ENCODE assay signal across 10 mouse cellular contexts in the genomic region with DNA sequence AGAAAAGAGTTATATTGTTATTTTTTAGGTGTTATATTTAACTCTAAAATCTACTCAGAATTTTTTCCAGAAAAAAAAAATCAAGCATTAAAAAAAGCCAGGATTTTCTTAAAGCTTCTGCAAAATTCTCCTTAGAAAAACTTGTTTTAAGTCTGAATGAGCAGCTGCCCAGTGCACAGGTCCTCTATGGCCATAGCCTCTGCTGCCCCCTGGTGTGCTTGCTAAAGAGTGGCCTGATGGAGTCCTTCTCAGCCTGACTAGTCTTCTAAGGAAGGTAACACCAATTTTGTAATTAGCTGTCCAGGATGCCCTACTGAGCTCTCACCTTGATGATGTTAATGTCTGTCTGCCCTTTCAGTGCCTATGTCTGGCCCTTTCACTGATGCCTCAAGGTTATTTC. TPM values are rescaled to one million over a fixed set of nuclear protein-coding genes. Genes with fewer than 3 reads are reported as not detected.
DNase-seq lines count a peak whose midpoint lies in the region; ATAC-seq and TF ChIP-seq lines count a peak whose summit lies in the region.
"Had no signal": no experiment of that assay in that cellular context is flagged by ENCODE, and none has a peak within 500 bp of the region (broad histone marks: within the 10 kb centered on the region; RNA-seq: fewer than 3 reads in every experiment).

No protein-coding gene starts in this region.

- no peaks in the 10 kb centered on the region for H3K4me1 ChIP-seq in hindbrain, postnatal 0 days (ENCODE audit: insufficient read depth, low read length)
- H3K4me1 ChIP-seq in hindbrain, embryonic 14.5 days (replicated peaks; ENCODE audit: control insufficient read depth, insufficient read depth, low read length) = no peaks in the 10 kb centered on the region
- peaks cover 4% of the 10 kb centered on the region; the same call in 1 of the 2 replicates for H3K4me1 ChIP-seq in spleen, adult 2 months (ENCODE audit: control insufficient read depth, insufficient read depth, insufficient read length)

- H3K4me3 ChIP-seq in hindbrain, postnatal 0 days (ENCODE audit: low read length) = no peak overlapping the region
- H3K4me3 ChIP-seq in hindbrain, embryonic 14.5 days (replicated peaks; ENCODE audit: low read length) = no peak overlapping the region
- H3K4me3 ChIP-seq in spleen, adult 2 months (ENCODE audit: extremely low read depth, insufficient read depth, insufficient read length) = no peak overlapping the region

- no peak for DNase-seq in hindbrain, postnatal 0 days (ENCODE audit: low spot score)
- DNase-seq in hindbrain, embryonic 14.5 days (ENCODE audit: low spot score) = no peak
- DNase-seq in spleen, adult 2 months (ENCODE audit: low read depth in 1 of 2, low spot score in 2 of 2) = peak in 1 of 2 experiments; percentile 30
- DNase-seq in spleen, postnatal 4 days (ENCODE audit: low spot score in 2 of 2) = no peak
- DNase-seq in splenic B cell, adult 2 months (ENCODE audit: low read depth, low spot score) = peak; percentile 77
- no peak for DNase-seq in cerebellum, postnatal 36 days
- no peak for DNase-seq in heart, postnatal 36 days
- DNase-seq: gastrocnemius, postnatal 36 days had no signal

- TF ChIP-seq POLR2A in spleen, adult 2 months (IDR thresholded peaks at IDR 0.05; ENCODE audit: low read depth, low read length) = no peak

- H3K36me3 ChIP-seq in hindbrain, postnatal 0 days (ENCODE audit: insufficient read depth, low read length) = no peaks in the 10 kb centered on the region
- no peaks in the 10 kb centered on the region for H3K36me3 ChIP-seq in hindbrain, embryonic 14.5 days (replicated peaks; ENCODE audit: control insufficient read depth, insufficient read depth)
- H3K36me3 ChIP-seq in spleen, adult 2 months (ENCODE audit: control insufficient read depth, insufficient read depth, low read length) = no peaks in the 10 kb centered on the region
- no peaks in the 10 kb centered on the region for H3K36me3 ChIP-seq in splenic B cell, adult 2 months (ENCODE audit: control insufficient read depth, insufficient read depth, low read length, poor library complexity, severe bottlenecking)

- H3K4me2 ChIP-seq in hindbrain, postnatal 0 days (ENCODE audit: low read depth, low read length) = no peak overlapping the region
- no peak overlapping the region for H3K4me2 ChIP-seq in hindbrain, embryonic 14.5 days (replicated peaks)

- TF ChIP-seq CTCF in hindbrain, postnatal 0 days (IDR thresholded peaks at IDR 0.05; ENCODE audit: low read depth) = peak; percentile 15; the same call in 1 of the 2 replicates
- TF ChIP-seq CTCF in spleen, adult 2 months (IDR thresholded peaks at IDR 0.05; ENCODE audit: extremely low read depth, insufficient read depth, insufficient read length, insufficient replicate concordance) = peak; percentile 47; the same call in 1 of the 2 replicates

- H3K9me3 ChIP-seq in hindbrain, postnatal 0 days (ENCODE audit: low read length) = no peaks in the 10 kb centered on the region
- no peaks in the 10 kb centered on the region for H3K9me3 ChIP-seq in hindbrain, embryonic 14.5 days (ENCODE audit: control insufficient read depth, low read length)

- intact Hi-C loops in heart, postnatal 36 days (cut with DNase I) = no loop called here

- H3K27ac ChIP-seq in hindbrain, postnatal 0 days = no peak overlapping the region
- H3K27ac ChIP-seq in hindbrain, embryonic 14.5 days = no peak overlapping the region
- H3K27ac ChIP-seq in spleen, adult 2 months (ENCODE audit: insufficient read depth, low read length) = no peak overlapping the region

- H3K27me3 ChIP-seq in hindbrain, postnatal 0 days (ENCODE audit: insufficient read depth, low read length) = no peaks in the 10 kb centered on the region
- no peaks in the 10 kb centered on the region for H3K27me3 ChIP-seq in hindbrain, embryonic 14.5 days (ENCODE audit: control insufficient read depth, insufficient read depth, low read length)
- H3K27me3 ChIP-seq in spleen, adult 2 months (ENCODE audit: control insufficient read depth, insufficient read depth, low read length) = no peaks in the 10 kb centered on the region
- H3K27me3 ChIP-seq in splenic B cell, adult 2 months (ENCODE audit: control insufficient read depth, insufficient read depth, low read length, poor library complexity, severe bottlenecking) = no peaks in the 10 kb centered on the region

- no peak overlapping the region for H3K9ac ChIP-seq in hindbrain, postnatal 0 days (replicated peaks; ENCODE audit: low read length)
- H3K9ac ChIP-seq in hindbrain, embryonic 14.5 days = no peak overlapping the region

- ATAC-seq in hindbrain, postnatal 0 days = no peak
- no peak for ATAC-seq in hindbrain, embryonic 14.5 days (ENCODE audit: low FRiP score)
- peak; percentile 74 for ATAC-seq in common myeloid progenitor, adult 5-6 weeks (replicated peaks; ENCODE audit: low read depth, poor library complexity, severe bottlenecking)

RNA-seq across cellular contexts. Expression of a gene that starts 29.5 kb away (rescaled TPM):
- 0.68 TPM in 1 of 2 replicates, not detected in the other for total RNA-seq in hindbrain, postnatal 0 days (2014; rRNA removed)
- polyA plus RNA-seq in hindbrain, postnatal 0 days (2015; fragmentation: Nextera tagmentation; extraction: Ambion mirVana) = not detected in 2 replicates
- polyA plus RNA-seq in hindbrain, embryonic 14.5 days (2014; fragmentation: Nextera tagmentation; extraction: Ambion mirVana) = not detected in 2 replicates
- 0.33 and 0.38 TPM in 2 replicates for polyA plus RNA-seq in spleen, adult 2 months (2012; rRNA removed)
- 0.46 TPM in 1 of 2 replicates, not detected in the other for total RNA-seq in common myeloid progenitor, adult 5-6 weeks (2017)
- not detected for total RNA-seq in heart, postnatal 36 days (2021)
- total RNA-seq: gastrocnemius, postnatal 36 days; left cerebral cortex, adult 8-10 months had no signal

RNA-seq across cellular contexts. Expression of a gene that starts 57.5 kb away (rescaled TPM):
- not detected in 2 replicates for total RNA-seq in hindbrain, postnatal 0 days (2014; rRNA removed)
- polyA plus RNA-seq in hindbrain, postnatal 0 days (2015; fragmentation: Nextera tagmentation; extraction: Ambion mirVana) = not detected in 2 replicates
- not detected in 2 replicates for polyA plus RNA-seq in hindbrain, embryonic 14.5 days (2014; fragmentation: Nextera tagmentation; extraction: Ambion mirVana)
- 0.04 TPM in 1 of 2 replicates, not detected in the other for polyA plus RNA-seq in spleen, adult 2 months (2012; rRNA removed)
- 0.27 TPM in 1 of 2 replicates, not detected in the other for total RNA-seq in common myeloid progenitor, adult 5-6 weeks (2017)
- not detected for total RNA-seq in heart, postnatal 36 days (2021)
- total RNA-seq: gastrocnemius, postnatal 36 days; left cerebral cortex, adult 8-10 months had no signal
